Mouse (Mus musculus) MEL (cell line): ENCODE measurements around the gene St6gal1. TPM values are rescaled to one million over a fixed set of nuclear protein-coding genes. Genes with fewer than 3 reads are reported as not detected.

Source experiments
- DNase-seq: peaks from one replicate; pipeline ENCODE4 v3.0.0; 2011; ENCODE audit warnings: low read depth, low spot score
- H3K27ac ChIP-seq: 2 replicates; pipeline ENCODE4 v1.5.1; 2012; ENCODE audit warnings: low read depth, mild to moderate bottlenecking, control low read depth, low read length, moderate library complexity; ENCODE audit not compliant: control insufficient read depth
- H3K27me3 ChIP-seq, 2 experiments: fragments of 150-350 bp in 1 of 2; sonication (generic) in 1 of 2; 2 replicates each; pipeline ENCODE4 v1.6.1; 2012; ENCODE audit warnings: low read length in 2 of 2, mild to moderate bottlenecking in 2 of 2, improper control_type of control experiment in 1 of 2, moderate library complexity in 1 of 2; ENCODE audit not compliant: insufficient read depth in 2 of 2, control insufficient read depth in 1 of 2
- H3K36me3 ChIP-seq, 2 experiments: 2 replicates each; pipeline ENCODE4 v1.6.1; 2012 to 2014; ENCODE audit warnings: low read length in 2 of 2, improper control_type of control experiment in 1 of 2, inconsistent platforms in 1 of 2, mild to moderate bottlenecking in 1 of 2; ENCODE audit not compliant: insufficient read depth in 2 of 2, control insufficient read depth in 1 of 2
- H3K4me1 ChIP-seq, 2 experiments: fragments of 150-350 bp in 1 of 2; sonication (generic) in 1 of 2; 2 replicates each; pipeline ENCODE4 v1.6.1; 2012; ENCODE audit warnings: low read length in 2 of 2, improper control_type of control experiment in 1 of 2, mild to moderate bottlenecking in 1 of 2; ENCODE audit not compliant: insufficient read depth in 2 of 2, control insufficient read depth in 1 of 2
- H3K4me3 ChIP-seq, 2 experiments: fragments of 150-350 bp in 1 of 2; sonication (generic) in 1 of 2; 2 replicates each; pipeline ENCODE4 v1.5.1; 2012; ENCODE audit warnings: low read depth in 2 of 2, low read length in 2 of 2, mild to moderate bottlenecking in 2 of 2, moderate library complexity in 2 of 2, control low read depth in 1 of 2, improper control_type of control experiment in 1 of 2; ENCODE audit not compliant: control insufficient read depth in 1 of 2, insufficient read depth in 1 of 2
- H3K79me2 ChIP-seq: 2 replicates; pipeline ENCODE4 v1.6.1; 2012; ENCODE audit warnings: mild to moderate bottlenecking, low read length, moderate library complexity; ENCODE audit not compliant: control insufficient read depth, poor library complexity, insufficient read depth
- H3K9ac ChIP-seq: 2 replicates; pipeline ENCODE4 v1.6.1; 2012; ENCODE audit warnings: low read depth, mild to moderate bottlenecking, control low read depth, low read length, moderate library complexity; ENCODE audit not compliant: control insufficient read depth, poor library complexity, severe bottlenecking
- H3K9me3 ChIP-seq: fragments of 150-350 bp; sonication (generic); replicated peaks from 2 replicates; pipeline ENCODE4 v1.6.1; 2012; ENCODE audit warnings: mild to moderate bottlenecking, low read length, improper control_type of control experiment, moderate library complexity; ENCODE audit not compliant: insufficient read depth
- CHD1 ChIP-seq: IDR thresholded peaks from 2 replicates; pipeline ENCODE4 v1.6.1; 2012; ENCODE audit warnings: low read depth, mild to moderate bottlenecking, inconsistent platforms, low read length, improper control_type of control experiment
- CTCF ChIP-seq, 3 experiments: IDR thresholded peaks in 2 of 3; conservative IDR thresholded peaks in 1 of 3; 2 replicates each; pipeline ENCODE4 v1.5.1; 2011 to 2012; ENCODE audit warnings: low read length in 3 of 3, low read depth in 2 of 3, mild to moderate bottlenecking in 2 of 3, improper control_type of control experiment in 1 of 3, inconsistent platforms in 1 of 3, mixed read lengths in 1 of 3, moderate library complexity in 1 of 3; ENCODE audit not compliant: control insufficient read depth in 1 of 3, insufficient read depth in 1 of 3, poor library complexity in 1 of 3, severe bottlenecking in 1 of 3
- ELF1 ChIP-seq: IDR thresholded peaks from 2 replicates; pipeline ENCODE4 v1.6.1; 2014; ENCODE audit warnings: low read depth, mild to moderate bottlenecking, inconsistent platforms, low read length, improper control_type of control experiment, moderate library complexity
- ETS1 ChIP-seq: IDR thresholded peaks from 2 replicates; pipeline ENCODE4 v1.6.1; 2012; ENCODE audit warnings: low read depth, mild to moderate bottlenecking, inconsistent platforms, low read length, improper control_type of control experiment, moderate library complexity
- GABPA ChIP-seq: IDR thresholded peaks from 2 replicates; pipeline ENCODE4 v1.6.1; 2012; ENCODE audit warnings: low read depth, mild to moderate bottlenecking, inconsistent platforms, low read length, improper control_type of control experiment, moderate library complexity
- GATA1 ChIP-seq: IDR thresholded peaks from 2 replicates; pipeline ENCODE4 v1.6.1; 2011; ENCODE audit warnings: low read depth, low read length, improper control_type of control experiment
- MAX ChIP-seq: IDR thresholded peaks from 2 replicates; pipeline ENCODE4 v1.6.1; 2011; ENCODE audit warnings: low read length, improper control_type of control experiment
- MYB ChIP-seq: IDR thresholded peaks from 2 replicates; pipeline ENCODE4 v1.6.1; 2011; ENCODE audit warnings: mild to moderate bottlenecking, low read depth, low read length, improper control_type of control experiment
- NRF1 ChIP-seq: IDR thresholded peaks from 2 replicates; pipeline ENCODE4 v1.6.1; 2014; ENCODE audit warnings: low read depth, mild to moderate bottlenecking, inconsistent platforms, low read length, improper control_type of control experiment, moderate library complexity; ENCODE audit not compliant: poor library complexity, insufficient read depth, severe bottlenecking
- RCOR1 ChIP-seq: IDR thresholded peaks from 2 replicates; pipeline ENCODE4 v1.6.1; 2012; ENCODE audit warnings: low read depth, mild to moderate bottlenecking, inconsistent platforms, low read length, improper control_type of control experiment
- SMC3 ChIP-seq: IDR thresholded peaks from 2 replicates; pipeline ENCODE4 v1.6.1; 2011; ENCODE audit warnings: low read depth, low read length, improper control_type of control experiment
- USF1 ChIP-seq: IDR thresholded peaks from 2 replicates; pipeline ENCODE4 v1.6.1; 2014; ENCODE audit warnings: low read depth, mild to moderate bottlenecking, inconsistent platforms, low read length, improper control_type of control experiment, moderate library complexity
- USF2 ChIP-seq, 2 experiments: IDR thresholded peaks; 2 replicates each; pipeline ENCODE4 v1.6.1; 2011 to 2012; ENCODE audit warnings: improper control_type of control experiment in 2 of 2, low read length in 2 of 2, borderline replicate concordance in 1 of 2, inconsistent platforms in 1 of 2, low read depth in 1 of 2, mild to moderate bottlenecking in 1 of 2; ENCODE audit not compliant: insufficient read depth in 1 of 2
- ZNF384 ChIP-seq: IDR thresholded peaks from 2 replicates; pipeline ENCODE4 v1.6.1; 2012; ENCODE audit warnings: low read depth, mild to moderate bottlenecking, inconsistent platforms, low read length, improper control_type of control experiment
- polyA plus RNA-seq, 2 experiments: library from polyadenylated mRNA; stranded (reverse) in 1 of 2; unstranded in 1 of 2; fragments of >175 nt in 1 of 2; fragments of >200 nt in 1 of 2; gene quantifications; 2 replicates each; pipeline versions ENCODE4 v1.2.1 to v1.2.4; 2012; ENCODE audit warnings: low replicate concordance in 2 of 2, low read depth in 1 of 2; ENCODE audit not compliant: insufficient read length in 2 of 2, insufficient read depth in 1 of 2, missing spikeins in 1 of 2
- total RNA-seq: library from RNA; depleted of rRNA; stranded (reverse); fragments of 300-350 nt; gene quantifications from 2 replicates; pipeline ENCODE4 v1.2.3, GENCODE M21; 2012

The St6gal1 gene
- total and polyA plus RNA-seq, 3 experiments: not detected

DNA sequence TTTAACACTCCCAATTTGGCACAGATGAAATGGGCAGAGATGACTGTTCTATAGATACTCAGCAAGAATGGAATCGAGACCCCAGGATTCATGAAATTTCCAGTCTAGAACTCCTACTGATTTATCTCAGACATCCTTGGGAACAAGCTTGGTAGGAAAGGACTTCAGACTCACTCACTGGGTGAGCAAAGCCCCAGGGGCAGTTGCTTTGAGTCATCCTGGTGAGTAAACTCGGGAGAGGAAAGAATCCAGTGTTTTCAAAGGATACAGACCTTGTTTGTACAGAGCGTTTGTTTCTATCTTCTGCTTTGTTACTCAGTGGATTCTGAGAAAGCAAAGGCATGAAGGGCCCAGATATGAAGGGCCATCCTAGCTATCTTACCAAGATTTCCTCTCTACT lies 95.5 kb downstream of the St6gal1 start:
- Histone ChIP-seq H3K4me1 (no peaks in the 10 kb centered on the region), H3K9ac (no peak overlapping the region), H3K27ac (no peak overlapping the region), H3K27me3 (0 out of 4 replicates have a peak, but pooled peaks cover 0 to 1% of the 10 kb centered on the region in 2 experiments), H3K79me2 (no peaks in the 10 kb centered on the region), H3K36me3 (no peaks in the 10 kb centered on the region), H3K9me3 (no peaks in the 10 kb centered on the region), H3K4me3 (no peak overlapping the region)
- DNase-seq: no peak
- TF ChIP-seq RCOR1: no peak
- TF ChIP-seq SMC3: no peak
- TF ChIP-seq ETS1: no peak
- no peak for TF ChIP-seq ELF1
- no peak for TF ChIP-seq USF2 (IDR thresholded peaks at IDR 0.05; ENCODE audit: borderline replicate concordance in 1 of 2, insufficient read depth in 1 of 2, low read depth in 1 of 2, low read length in 2 of 2)
- no peak for TF ChIP-seq CHD1
- no peak for TF ChIP-seq MYB
- no peak for TF ChIP-seq ZNF384
- no peak for TF ChIP-seq NRF1
- no peak for TF ChIP-seq CTCF (IDR thresholded peaks at IDR 0.05 in 2 of 3, conservative IDR thresholded peaks at IDR 0.05 in 1 of 3; ENCODE audit: control insufficient read depth in 1 of 3, insufficient read depth in 1 of 3, low read depth in 2 of 3, low read length in 3 of 3, poor library complexity in 1 of 3, severe bottlenecking in 1 of 3)
- TF ChIP-seq USF1: no peak
- no peak for TF ChIP-seq GABPA

DNA sequence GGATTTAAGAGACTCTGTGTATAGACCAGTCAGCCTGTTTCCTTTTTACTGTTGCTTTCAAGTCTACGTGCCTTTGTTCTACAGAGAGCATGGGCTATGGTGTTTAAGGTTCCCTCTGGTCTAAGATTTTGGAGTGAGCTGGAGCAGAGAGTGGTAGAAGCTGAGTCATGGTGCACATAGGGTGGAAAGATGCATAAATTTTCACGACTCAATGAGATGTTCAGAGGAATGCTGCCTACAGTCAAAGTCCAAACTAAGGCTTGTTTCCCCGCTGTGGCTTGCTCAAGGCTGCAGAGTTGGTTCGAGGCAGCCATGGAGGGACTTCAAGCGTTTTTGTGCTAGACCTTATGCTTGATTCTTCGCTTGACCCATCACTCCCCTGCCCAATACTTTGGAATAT lies 96.0 kb downstream of the St6gal1 start:
- Histone ChIP-seq H3K27me3 (0 out of 4 replicates have a peak, but pooled peaks cover 0 to 1% of the 10 kb centered on the region in 2 experiments), H3K9me3 (no peaks in the 10 kb centered on the region), H3K79me2 (no peaks in the 10 kb centered on the region), H3K36me3 (no peaks in the 10 kb centered on the region), H3K27ac (no peak overlapping the region), H3K9ac (no peak overlapping the region), H3K4me1 (no peaks in the 10 kb centered on the region), H3K4me3 (no peak overlapping the region)
- DNase-seq: no peak
- TF ChIP-seq USF2 (IDR thresholded peaks at IDR 0.05; ENCODE audit: borderline replicate concordance in 1 of 2, insufficient read depth in 1 of 2, low read depth in 1 of 2, low read length in 2 of 2): no peak
- TF ChIP-seq MAX: no peak

DNA sequence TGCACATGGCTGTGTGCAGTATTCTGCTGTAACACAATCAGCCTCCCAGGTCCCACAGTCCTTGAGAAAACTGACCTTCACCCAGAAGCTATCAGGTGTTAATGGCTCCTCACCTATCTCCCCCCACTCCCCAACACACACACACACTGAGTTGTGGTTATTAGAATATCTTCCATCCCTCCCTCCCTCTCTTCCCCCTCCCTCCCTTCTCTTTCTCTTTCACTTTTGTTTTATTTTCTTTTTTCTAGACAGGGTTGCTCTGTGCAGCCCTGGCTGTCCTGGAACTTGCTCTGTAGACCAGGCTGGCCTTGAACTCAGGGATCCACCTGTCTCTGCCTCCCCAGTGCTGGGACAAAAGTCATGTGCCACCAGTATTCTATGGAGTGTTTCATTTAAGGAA lies 97.9 kb downstream of the St6gal1 start:
- Histone ChIP-seq H3K79me2 (no peaks in the 10 kb centered on the region), H3K36me3 (no peaks in the 10 kb centered on the region), H3K27ac (no peak overlapping the region), H3K4me3 (no peak overlapping the region), H3K27me3 (0 out of 4 replicates have a peak, but pooled peaks cover 0 to 1% of the 10 kb centered on the region in 2 experiments), H3K4me1 (no peaks in the 10 kb centered on the region), H3K9me3 (no peaks in the 10 kb centered on the region), H3K9ac (no peak overlapping the region)
- no peak for DNase-seq
- no peak for TF ChIP-seq GATA1
